Mouse (Mus musculus) embryonic facial prominence, embryonic 15.5 days (tissue): Measurements from ENCODE around the gene Trmt61a. TPM values are rescaled to one million over a fixed set of nuclear protein-coding genes. Genes with fewer than 3 reads are reported as not detected.
"Not testable (repeated sequence)": the region's sequence is repeated elsewhere in the genome, so short reads cannot be mapped to it uniquely, and the experiment has no call there.

Source experiments
- ATAC-seq: fragments of 200-750 bp; cut with Nextera tagmentation; 2 replicates; pipeline ENCODE4 v1.8.0; 2017; ENCODE audit warnings: low read depth, moderate TSS enrichment; ENCODE audit not compliant: insufficient number of reproducible peaks, low FRiP score, low TSS enrichment
- H3K27ac ChIP-seq: fragments of 300-500 bp; sonication (generic); replicated peaks from 2 replicates; pipeline ENCODE4 v1.5.1; 2015; ENCODE audit warnings: mild to moderate bottlenecking, inconsistent platforms
- H3K27me3 ChIP-seq: fragments of 300-500 bp; sonication (generic); 2 replicates; pipeline ENCODE4 v1.6.1; 2015; ENCODE audit warnings: inconsistent platforms
- H3K36me3 ChIP-seq: fragments of 300-500 bp; sonication (generic); 2 replicates; pipeline ENCODE4 v1.6.1; 2015; ENCODE audit warnings: mild to moderate bottlenecking, inconsistent platforms
- H3K4me1 ChIP-seq: fragments of 300-500 bp; sonication (generic); 2 replicates; pipeline ENCODE4 v1.6.1; 2015; ENCODE audit warnings: inconsistent platforms
- H3K4me2 ChIP-seq: fragments of 300-500 bp; sonication (generic); replicated peaks from 2 replicates; pipeline ENCODE4 v1.6.1; 2015; ENCODE audit warnings: mild to moderate bottlenecking, inconsistent platforms
- H3K4me3 ChIP-seq: fragments of 300-500 bp; sonication (generic); replicated peaks from 2 replicates; pipeline ENCODE4 v1.5.1; 2015; ENCODE audit warnings: mild to moderate bottlenecking, inconsistent platforms
- H3K9ac ChIP-seq: fragments of 300-500 bp; sonication (generic); 2 replicates; pipeline ENCODE4 v1.6.1; 2015; ENCODE audit warnings: inconsistent platforms
- H3K9me3 ChIP-seq: fragments of 300-500 bp; sonication (generic); replicated peaks from 2 replicates; pipeline ENCODE4 v1.6.1; 2016; ENCODE audit warnings: inconsistent platforms
- WGBS: fragments of 180-500 bp; shearing (Covaris S2); methylation state at CpG from one replicate; pipeline ENCODE4 v1.1.7; 2015; 5-methylcytosine and 5-hydroxymethylcytosine counted together
- polyA plus RNA-seq: library from polyadenylated mRNA; unstranded; fragments of >200 nt; fragmentation: Nextera tagmentation; extraction: Ambion mirVana; gene quantifications from 2 replicates; pipeline ENCODE4 v1.2.1, GENCODE M21; 2015

Gene Trmt61a
- polyA plus RNA-seq = 13.3 and 15.4 TPM in 2 replicates

GRCm38 (mm10) chr12:111677882-111678669 is at the start of gene Trmt61a:
Trmt61a (plus strand) TSS chr12:111678105.
- under 1% methylated on average over 51 of the region's 51 CpGs for WGBS
- Histone ChIP-seq H3K27ac (peak within 1 kb of the TSS; percentile 94), H3K4me3 (peak within 1 kb of the TSS; percentile 62), H3K27me3 (peaks cover 16% of the 10 kb centered on the region), H3K36me3 (peaks cover 23% of the 10 kb centered on the region), H3K4me1 (peaks cover 26% of the 10 kb centered on the region), H3K4me2 (peak within 1 kb of the TSS; percentile 84), H3K9ac (peak within 1 kb of the TSS; percentile 48), H3K9me3 (no peaks in the 10 kb centered on the region)
- ATAC-seq = peak; percentile 87

GRCm38 (mm10) chr12:111648061-111648645 is 29.8 kb upstream of the Trmt61a start:
- WGBS = 55% methylated on average over 6 of the region's 6 CpGs
- Histone ChIP-seq H3K4me3 (no peak overlapping the region), H3K27ac (no peak overlapping the region), H3K27me3 (no peaks in the 10 kb centered on the region), H3K36me3 (peaks cover 79% of the 10 kb centered on the region), H3K4me2 (no peak overlapping the region), H3K4me1 (no peaks in the 10 kb centered on the region), H3K9me3 (no peaks in the 10 kb centered on the region), H3K9ac (no peak overlapping the region)
- peak; percentile 47; the same call in 1 of the 2 replicates for ATAC-seq

GRCm38 (mm10) chr12:111652953-111653352 is 25.0 kb upstream of the Trmt61a start:
- no peak overlapping the region for H3K9ac ChIP-seq
- 80% methylated on average over 3 of the region's 3 CpGs for WGBS
- H3K4me3 ChIP-seq = no peak overlapping the region
- H3K36me3 ChIP-seq = peaks cover 70% of the 10 kb centered on the region
- H3K9me3 ChIP-seq = no peaks in the 10 kb centered on the region
- no peak overlapping the region for H3K27ac ChIP-seq
- H3K4me2 ChIP-seq = no peak overlapping the region
- 0 out of 2 replicates have a peak, but pooled peaks cover 6% of the 10 kb centered on the region for H3K4me1 ChIP-seq
- ATAC-seq = no peak
- no peaks in the 10 kb centered on the region for H3K27me3 ChIP-seq

- Histone ChIP-seq H3K27ac (no peak overlapping the region), H3K36me3 (peaks cover 66% of the 10 kb centered on the region), H3K4me3 (no peak overlapping the region), H3K4me1 (0 out of 2 replicates have a peak, but pooled peaks cover 6% of the 10 kb centered on the region), H3K9me3 (no peaks in the 10 kb centered on the region), H3K27me3 (no peaks in the 10 kb centered on the region), H3K9ac (no peak overlapping the region), H3K4me2 (no peak overlapping the region)
- WGBS = 38% methylated on average over 3 of the region's 3 CpGs
- no peak for ATAC-seq
Measured at GRCm38 (mm10) chr12:111653434-111653833, 24.5 kb upstream of the Trmt61a start.

GRCm38 (mm10) chr12:111655695-111656094 is 22.2 kb upstream of the Trmt61a start:
- no peak for ATAC-seq
- H3K9ac ChIP-seq = no peak overlapping the region
- no peak overlapping the region for H3K4me2 ChIP-seq
- H3K4me3 ChIP-seq = no peak overlapping the region
- H3K27ac ChIP-seq = no peak overlapping the region
- 0 out of 2 replicates have a peak, but pooled peaks cover 6% of the 10 kb centered on the region for H3K4me1 ChIP-seq
- WGBS = 89% methylated on average over 11 of the region's 11 CpGs
- no peaks in the 10 kb centered on the region for H3K27me3 ChIP-seq
- peaks cover 64% of the 10 kb centered on the region for H3K36me3 ChIP-seq
- H3K9me3 ChIP-seq = no peaks in the 10 kb centered on the region

- 96% methylated on average over 4 of the region's 4 CpGs for WGBS
- Histone ChIP-seq H3K27me3 (no peaks in the 10 kb centered on the region), H3K4me2 (no peak overlapping the region), H3K4me1 (peaks cover 7% of the 10 kb centered on the region), H3K4me3 (no peak overlapping the region), H3K9ac (no peak overlapping the region), H3K27ac (no peak overlapping the region), H3K9me3 (no peaks in the 10 kb centered on the region), H3K36me3 (peaks cover 64% of the 10 kb centered on the region)
- ATAC-seq = no peak
Measured at GRCm38 (mm10) chr12:111659331-111659730, 18.6 kb upstream of the Trmt61a start.

- H3K4me2 ChIP-seq = no peak overlapping the region
- no peak overlapping the region for H3K27ac ChIP-seq
- ATAC-seq = no peak
- H3K4me1 ChIP-seq = peaks cover 13% of the 10 kb centered on the region
- peaks cover 51% of the 10 kb centered on the region for H3K36me3 ChIP-seq
- H3K27me3 ChIP-seq = no peaks in the 10 kb centered on the region
- no peak overlapping the region for H3K4me3 ChIP-seq
- 90% methylated on average over 1 of the region's 1 CpGs for WGBS
- H3K9ac ChIP-seq = no peak overlapping the region
- no peaks in the 10 kb centered on the region for H3K9me3 ChIP-seq
Measured at GRCm38 (mm10) chr12:111660628-111661027, 17.3 kb upstream of the Trmt61a start.

- Histone ChIP-seq H3K36me3 (peaks cover 43% of the 10 kb centered on the region), H3K4me1 (peaks cover 22% of the 10 kb centered on the region)
- not testable (repeated sequence) for ATAC-seq, H3K9me3 ChIP-seq, H3K27me3 ChIP-seq, H3K4me2 ChIP-seq, H3K4me3 ChIP-seq, H3K27ac ChIP-seq, H3K9ac ChIP-seq
- WGBS = 97% methylated on average over 11 of the region's 11 CpGs
Measured at GRCm38 (mm10) chr12:111661554-111661953, 16.4 kb upstream of the Trmt61a start.

GRCm38 (mm10) chr12:111663228-111664143 is 14.4 kb upstream of the Trmt61a start:
- Histone ChIP-seq H3K4me3 (no peak overlapping the region), H3K9me3 (no peaks in the 10 kb centered on the region), H3K4me1 (peaks cover 27% of the 10 kb centered on the region), H3K9ac (no peak overlapping the region), H3K27ac (peak overlapping the region; percentile 23; the same call in 1 of the 2 replicates), H3K4me2 (no peak overlapping the region), H3K36me3 (peaks cover 32% of the 10 kb centered on the region), H3K27me3 (no peaks in the 10 kb centered on the region)
- 58% methylated on average over 17 of the region's 17 CpGs for WGBS
- ATAC-seq = no peak

- H3K27me3 ChIP-seq = no peaks in the 10 kb centered on the region
- no peaks in the 10 kb centered on the region for H3K9me3 ChIP-seq
- H3K36me3 ChIP-seq = peaks cover 27% of the 10 kb centered on the region
- no peak overlapping the region for H3K9ac ChIP-seq
- no peak overlapping the region for H3K4me3 ChIP-seq
- no peak overlapping the region for H3K4me2 ChIP-seq
- WGBS = 39% methylated on average over 6 of the region's 6 CpGs
- peak overlapping the region; percentile 23; the same call in 1 of the 2 replicates for H3K27ac ChIP-seq
- peak; percentile 52 for ATAC-seq
- peaks cover 34% of the 10 kb centered on the region for H3K4me1 ChIP-seq
Measured at GRCm38 (mm10) chr12:111664144-111664634, 13.7 kb upstream of the Trmt61a start.
